Mouse (Mus musculus): ENCODE data around the gene Kxd1. TPM values are rescaled to one million over a fixed set of nuclear protein-coding genes. Genes with fewer than 3 reads are reported as not detected.
A peak's percentile ranks its signal among the peaks of the same experiment; 100 is the strongest.

The Kxd1 gene
- polyA plus RNA-seq, 1 experiment = 116 TPM

GRCm38 (mm10) chr8:70500386-70501301, 27.1 kb downstream of the Kxd1 start:
- Histone ChIP-seq H3K4me1 (ENCODE audit: control insufficient read depth, insufficient read depth, insufficient read length, low read length) (peaks cover 2% of the 10 kb centered on the region; the same call in 1 of the 2 replicates), H3K4me3 (ENCODE audit: insufficient read depth, low read depth, low read length) (no peak overlapping the region), H3K27ac (replicated peaks; ENCODE audit: low read depth, low read length) (no peak overlapping the region)

GRCm38 (mm10) chr8:70495771-70496062, 32.0 kb downstream of the Kxd1 start:
- Histone ChIP-seq H3K27ac (replicated peaks; ENCODE audit: low read depth, low read length) (no peak overlapping the region), H3K4me1 (ENCODE audit: control insufficient read depth, insufficient read depth, insufficient read length, low read length) (no peaks in the 10 kb centered on the region), H3K4me3 (ENCODE audit: insufficient read depth, low read depth, low read length) (no peak overlapping the region)

- Histone ChIP-seq H3K4me3 (ENCODE audit: insufficient read depth, low read depth, low read length) (no peak overlapping the region), H3K27ac (replicated peaks; ENCODE audit: low read depth, low read length) (no peak overlapping the region), H3K4me1 (ENCODE audit: control insufficient read depth, insufficient read depth, insufficient read length, low read length) (no peaks in the 10 kb centered on the region)
These were observed 32.6 kb downstream of the Kxd1 start for GRCm38 (mm10) chr8:70495001-70495770.

- Histone ChIP-seq H3K4me3 (ENCODE audit: insufficient read depth, low read depth, low read length) (no peak overlapping the region), H3K4me1 (ENCODE audit: control insufficient read depth, insufficient read depth, insufficient read length, low read length) (no peaks in the 10 kb centered on the region), H3K27ac (replicated peaks; ENCODE audit: low read depth, low read length) (no peak overlapping the region)
These were observed 33.3 kb downstream of the Kxd1 start for GRCm38 (mm10) chr8:70494416-70494945.

GRCm38 (mm10) chr8:70493692-70494415, 33.9 kb downstream of the Kxd1 start:
- Histone ChIP-seq H3K27ac (replicated peaks; ENCODE audit: low read depth, low read length) (no peak overlapping the region), H3K4me1 (ENCODE audit: control insufficient read depth, insufficient read depth, insufficient read length, low read length) (no peaks in the 10 kb centered on the region), H3K4me3 (ENCODE audit: insufficient read depth, low read depth, low read length) (peak overlapping the region; percentile 30)

- Histone ChIP-seq H3K4me1 (ENCODE audit: control insufficient read depth, insufficient read depth, insufficient read length, low read length) (no peaks in the 10 kb centered on the region; the same call in 1 of the 2 replicates), H3K27ac (replicated peaks; ENCODE audit: low read depth, low read length) (no peak within 1 kb of the TSS), H3K4me3 (ENCODE audit: insufficient read depth, low read depth, low read length) (peak within 1 kb of the TSS; percentile 36)
These were observed 34.8 kb downstream of the Kxd1 start, which contains the start of gene Crlf1 for GRCm38 (mm10) chr8:70492664-70493640. Gene Crlf1 (plus strand): TSS chr8:70493158.

GRCm38 (mm10) chr8:70490880-70491495, 36.8 kb downstream of the Kxd1 start:
- Histone ChIP-seq H3K4me3 (ENCODE audit: insufficient read depth, low read depth, low read length) (peak overlapping the region; percentile 7; the same call in 1 of the 2 replicates), H3K4me1 (ENCODE audit: control insufficient read depth, insufficient read depth, insufficient read length, low read length) (no peaks in the 10 kb centered on the region; the same call in 1 of the 2 replicates), H3K27ac (replicated peaks; ENCODE audit: low read depth, low read length) (no peak overlapping the region)

GRCm38 (mm10) chr8:70490061-70490879, 37.5 kb downstream of the Kxd1 start:
- Histone ChIP-seq H3K4me3 (ENCODE audit: insufficient read depth, low read depth, low read length) (peak overlapping the region; percentile 41), H3K4me1 (ENCODE audit: control insufficient read depth, insufficient read depth, insufficient read length, low read length) (no peaks in the 10 kb centered on the region; the same call in 1 of the 2 replicates), H3K27ac (replicated peaks; ENCODE audit: low read depth, low read length) (no peak overlapping the region)

GRCm38 (mm10) chr8:70489576-70489975, 38.2 kb downstream of the Kxd1 start:
- Histone ChIP-seq H3K4me3 (ENCODE audit: insufficient read depth, low read depth, low read length) (peak overlapping the region; percentile 41), H3K4me1 (ENCODE audit: control insufficient read depth, insufficient read depth, insufficient read length, low read length) (no peaks in the 10 kb centered on the region; the same call in 1 of the 2 replicates), H3K27ac (replicated peaks; ENCODE audit: low read depth, low read length) (no peak overlapping the region)

GRCm38 (mm10) chr8:70488931-70489470, 38.8 kb downstream of the Kxd1 start:
- Histone ChIP-seq H3K4me1 (ENCODE audit: control insufficient read depth, insufficient read depth, insufficient read length, low read length) (no peaks in the 10 kb centered on the region; the same call in 1 of the 2 replicates), H3K27ac (replicated peaks; ENCODE audit: low read depth, low read length) (no peak overlapping the region), H3K4me3 (ENCODE audit: insufficient read depth, low read depth, low read length) (peak overlapping the region; percentile 21)

GRCm38 (mm10) chr8:70487993-70488796, 39.6 kb downstream of the Kxd1 start:
- Histone ChIP-seq H3K4me3 (ENCODE audit: insufficient read depth, low read depth, low read length) (peak overlapping the region; percentile 42), H3K4me1 (ENCODE audit: control insufficient read depth, insufficient read depth, insufficient read length, low read length) (no peaks in the 10 kb centered on the region; the same call in 1 of the 2 replicates), H3K27ac (replicated peaks; ENCODE audit: low read depth, low read length) (no peak overlapping the region)

GRCm38 (mm10) chr8:70486941-70487520, 40.7 kb downstream of the Kxd1 start, which contains the start of gene Tmem59l:
Gene Tmem59l (minus strand): TSS chr8:70487358.
- Histone ChIP-seq H3K4me1 (ENCODE audit: control insufficient read depth, insufficient read depth, insufficient read length, low read length) (no peaks in the 10 kb centered on the region; the same call in 1 of the 2 replicates), H3K4me3 (ENCODE audit: insufficient read depth, low read depth, low read length) (peak within 1 kb of the TSS; percentile 42), H3K27ac (replicated peaks; ENCODE audit: low read depth, low read length) (no peak within 1 kb of the TSS)
